Mouse (Mus musculus) heart, embryonic 13.5 days (tissue): ENCODE data around the gene E130114P18Rik. TPM values are rescaled to one million over a fixed set of nuclear protein-coding genes. Genes with fewer than 3 reads are reported as not detected.

Experiments used
- ATAC-seq: fragments of 200-750 bp; cut with Nextera tagmentation; 2 replicates; pipeline ENCODE4 v1.8.0; 2017; ENCODE audit warnings: moderate TSS enrichment; ENCODE audit not compliant: insufficient number of reproducible peaks, low FRiP score, low TSS enrichment; ENCODE audit errors: extremely low read depth
- H3K27ac ChIP-seq: fragments of 300-500 bp; sonication (generic); replicated peaks from 2 replicates; pipeline ENCODE4 v1.5.1; 2015; ENCODE audit warnings: moderate library complexity, mild to moderate bottlenecking, inconsistent platforms
- H3K27me3 ChIP-seq: fragments of 300-500 bp; sonication (generic); replicated peaks from 2 replicates; pipeline ENCODE4 v1.6.1; 2015; ENCODE audit warnings: mild to moderate bottlenecking, inconsistent platforms
- H3K36me3 ChIP-seq: fragments of 300-500 bp; sonication (generic); 2 replicates; pipeline ENCODE4 v1.6.1; 2015; ENCODE audit warnings: mild to moderate bottlenecking, inconsistent platforms
- H3K4me1 ChIP-seq: fragments of 300-500 bp; sonication (generic); 2 replicates; pipeline ENCODE4 v1.6.1; 2015; ENCODE audit warnings: inconsistent platforms
- H3K4me2 ChIP-seq: fragments of 300-500 bp; sonication (generic); 2 replicates; pipeline ENCODE4 v1.6.1; 2015; ENCODE audit warnings: inconsistent platforms, mild to moderate bottlenecking, moderate library complexity
- H3K4me3 ChIP-seq: fragments of 300-500 bp; sonication (generic); 2 replicates; pipeline ENCODE4 v1.5.1; 2015; ENCODE audit warnings: moderate library complexity, mild to moderate bottlenecking, inconsistent platforms
- H3K9ac ChIP-seq: fragments of 300-500 bp; sonication (generic); 2 replicates; pipeline ENCODE4 v1.6.1; 2015; ENCODE audit warnings: inconsistent platforms, mild to moderate bottlenecking, moderate library complexity
- H3K9me3 ChIP-seq: fragments of 300-500 bp; sonication (generic); 2 replicates; pipeline ENCODE4 v1.6.1; 2016; ENCODE audit warnings: inconsistent platforms
- WGBS: fragments of 180-500 bp; shearing (Covaris S2); methylation state at CpG from one replicate; pipeline ENCODE4 v1.1.7; 2015; ENCODE audit warnings: mixed read lengths; 5-methylcytosine and 5-hydroxymethylcytosine counted together
- polyA plus RNA-seq: library from polyadenylated mRNA; unstranded; fragments of >200 nt; fragmentation: Nextera tagmentation; extraction: Ambion mirVana; gene quantifications from 2 replicates; pipeline ENCODE4 v1.2.1, GENCODE M21; 2015

E130114P18Rik gene
- polyA plus RNA-seq, 1 experiment from 2014 or later = 0.48 TPM

GRCm38 (mm10) chr4:97775494-97776265 is 2.2 kb downstream of the E130114P18Rik start:
- ATAC-seq = no peak
- no peaks in the 10 kb centered on the region for H3K9me3 ChIP-seq
- peak overlapping the region; percentile 95 for H3K27ac ChIP-seq
- H3K4me3 ChIP-seq = peak overlapping the region; percentile 97
- peak overlapping the region; percentile 100 for H3K9ac ChIP-seq
- peak overlapping the region; percentile 78 for H3K4me2 ChIP-seq
- no peaks in the 10 kb centered on the region for H3K36me3 ChIP-seq
- H3K4me1 ChIP-seq = peaks cover 36% of the 10 kb centered on the region
- H3K27me3 ChIP-seq = no peaks in the 10 kb centered on the region
- 1% methylated on average over 20 of the region's 20 CpGs for WGBS

- Histone ChIP-seq H3K4me2 (peak overlapping the region; percentile 78), H3K27me3 (no peaks in the 10 kb centered on the region), H3K9ac (peak overlapping the region; percentile 100), H3K9me3 (no peaks in the 10 kb centered on the region), H3K4me3 (peak overlapping the region; percentile 97), H3K36me3 (no peaks in the 10 kb centered on the region), H3K4me1 (peaks cover 33% of the 10 kb centered on the region), H3K27ac (peak overlapping the region; percentile 95)
- 1% methylated on average over 13 of the region's 13 CpGs for WGBS
- ATAC-seq = no peak
These were observed 2.8 kb downstream of the E130114P18Rik start for GRCm38 (mm10) chr4:97775059-97775458.

GRCm38 (mm10) chr4:97774446-97774950 is 3.4 kb downstream of the E130114P18Rik start:
- Histone ChIP-seq H3K4me1 (peaks cover 28% of the 10 kb centered on the region), H3K9me3 (no peaks in the 10 kb centered on the region), H3K4me3 (peak overlapping the region; percentile 97), H3K9ac (peak overlapping the region; percentile 100), H3K27ac (peak overlapping the region; percentile 95), H3K36me3 (no peaks in the 10 kb centered on the region), H3K4me2 (peak overlapping the region; percentile 78), H3K27me3 (no peaks in the 10 kb centered on the region)
- no peak for ATAC-seq
- WGBS = 26% methylated on average over 4 of the region's 4 CpGs

- peak overlapping the region; percentile 45 for H3K9ac ChIP-seq
- H3K4me1 ChIP-seq = peaks cover 28% of the 10 kb centered on the region
- ATAC-seq = no peak
- H3K27me3 ChIP-seq = no peaks in the 10 kb centered on the region
- 57% methylated on average over 2 of the region's 2 CpGs for WGBS
- no peaks in the 10 kb centered on the region for H3K9me3 ChIP-seq
- H3K27ac ChIP-seq = peak overlapping the region; percentile 95
- H3K36me3 ChIP-seq = no peaks in the 10 kb centered on the region
- peak overlapping the region; percentile 59 for H3K4me3 ChIP-seq
- H3K4me2 ChIP-seq = peak overlapping the region; percentile 78
These were observed 4.1 kb downstream of the E130114P18Rik start for GRCm38 (mm10) chr4:97773791-97774190.

GRCm38 (mm10) chr4:97773110-97773593 is 4.7 kb downstream of the E130114P18Rik start:
- H3K27me3 ChIP-seq = no peaks in the 10 kb centered on the region
- no peaks in the 10 kb centered on the region for H3K36me3 ChIP-seq
- H3K4me1 ChIP-seq = peaks cover 28% of the 10 kb centered on the region
- peak overlapping the region; percentile 78 for H3K4me2 ChIP-seq
- under 1% methylated on average over 14 of the region's 14 CpGs for WGBS
- peak overlapping the region; percentile 78 for H3K9ac ChIP-seq
- ATAC-seq = peak; percentile 32
- no peaks in the 10 kb centered on the region for H3K9me3 ChIP-seq
- H3K4me3 ChIP-seq = peak overlapping the region; percentile 59
- peak overlapping the region; percentile 95 for H3K27ac ChIP-seq

- Histone ChIP-seq H3K4me2 (peak within 1 kb of the TSS; percentile 78), H3K9me3 (no peaks in the 10 kb centered on the region), H3K27me3 (no peaks in the 10 kb centered on the region), H3K4me3 (peak within 1 kb of the TSS; percentile 59), H3K27ac (peak within 1 kb of the TSS; percentile 95), H3K36me3 (no peaks in the 10 kb centered on the region), H3K4me1 (peaks cover 28% of the 10 kb centered on the region), H3K9ac (peak within 1 kb of the TSS; percentile 81)
- WGBS = 0% methylated on average over 9 of the region's 9 CpGs
- ATAC-seq = no peak
These were observed 5.2 kb downstream of the E130114P18Rik start, which contains the start of gene Nfia for GRCm38 (mm10) chr4:97772641-97773040. Gene Nfia, plus strand, starts transcription at chr4:97772734.

- peak; percentile 95 for ATAC-seq
- peak overlapping the region; percentile 95 for H3K27ac ChIP-seq
- under 1% methylated on average over 25 of the region's 25 CpGs for WGBS
- H3K27me3 ChIP-seq = no peaks in the 10 kb centered on the region
- H3K9ac ChIP-seq = peak overlapping the region; percentile 81
- H3K9me3 ChIP-seq = no peaks in the 10 kb centered on the region
- no peaks in the 10 kb centered on the region for H3K36me3 ChIP-seq
- H3K4me2 ChIP-seq = peak overlapping the region; percentile 78
- peaks cover 28% of the 10 kb centered on the region for H3K4me1 ChIP-seq
- H3K4me3 ChIP-seq = peak overlapping the region; percentile 59
These were observed 5.8 kb downstream of the E130114P18Rik start for GRCm38 (mm10) chr4:97772084-97772484.

- Histone ChIP-seq H3K36me3 (no peaks in the 10 kb centered on the region), H3K27ac (peak overlapping the region; percentile 95), H3K4me2 (peak overlapping the region; percentile 78), H3K9ac (peak overlapping the region; percentile 81), H3K4me3 (peak overlapping the region; percentile 59), H3K9me3 (no peaks in the 10 kb centered on the region), H3K4me1 (peaks cover 28% of the 10 kb centered on the region), H3K27me3 (no peaks in the 10 kb centered on the region)
- ATAC-seq = no peak
- WGBS = 12% methylated on average over 5 of the region's 5 CpGs
These were observed 6.5 kb downstream of the E130114P18Rik start for GRCm38 (mm10) chr4:97771426-97771825.

- no peak overlapping the region for H3K27ac ChIP-seq
- H3K36me3 ChIP-seq = no peaks in the 10 kb centered on the region
- H3K4me2 ChIP-seq = no peak overlapping the region
- peaks cover 31% of the 10 kb centered on the region for H3K4me1 ChIP-seq
- no peak for ATAC-seq
- WGBS = no CpG with 5 or more reads among the region's 1 CpGs
- no peaks in the 10 kb centered on the region for H3K9me3 ChIP-seq
- H3K9ac ChIP-seq = no peak overlapping the region
- no peak overlapping the region for H3K4me3 ChIP-seq
- no peaks in the 10 kb centered on the region for H3K27me3 ChIP-seq
These were observed 8.0 kb downstream of the E130114P18Rik start for GRCm38 (mm10) chr4:97769861-97770260.

- Histone ChIP-seq H3K9me3 (no peaks in the 10 kb centered on the region), H3K27ac (no peak overlapping the region), H3K4me2 (no peak overlapping the region), H3K9ac (no peak overlapping the region), H3K27me3 (no peaks in the 10 kb centered on the region), H3K36me3 (no peaks in the 10 kb centered on the region), H3K4me3 (no peak overlapping the region), H3K4me1 (peaks cover 22% of the 10 kb centered on the region)
- ATAC-seq = no peak
- 84% methylated on average over 5 of the region's 5 CpGs for WGBS
These were observed 10.4 kb downstream of the E130114P18Rik start for GRCm38 (mm10) chr4:97767516-97767915.

GRCm38 (mm10) chr4:97767025-97767424 is 10.9 kb downstream of the E130114P18Rik start:
- Histone ChIP-seq H3K36me3 (no peaks in the 10 kb centered on the region), H3K9me3 (no peaks in the 10 kb centered on the region), H3K4me1 (peaks cover 22% of the 10 kb centered on the region), H3K27me3 (no peaks in the 10 kb centered on the region), H3K9ac (no peak overlapping the region), H3K4me2 (no peak overlapping the region), H3K4me3 (no peak overlapping the region), H3K27ac (no peak overlapping the region)
- 68% methylated on average over 4 of the region's 4 CpGs for whole genome bisulfite sequencing
- no peak for ATAC-seq
